9 mouse cellular contexts compared by ENCODE assay signal in genomic region chr6:147086594-147087225, GRCm38 (mm10). TPM values are rescaled to one million over a fixed set of nuclear protein-coding genes. Genes with fewer than 3 reads are reported as not detected.
DNase-seq lines count a peak whose midpoint lies in the region; ATAC-seq and TF ChIP-seq lines count a peak whose summit lies in the region.
"Had no signal": no experiment of that assay in that cellular context is flagged by ENCODE, and none has a peak within 500 bp of the region (broad histone marks: within the 10 kb centered on the region; RNA-seq: fewer than 3 reads in every experiment).

Mansc4 (minus strand) TSS chr6:147087032.

- H3K9ac ChIP-seq in liver, adult 2 months (ENCODE audit: low read depth, low read length) = no peak within 1 kb of the TSS
- peak within 1 kb of the TSS; percentile 48 for H3K9ac ChIP-seq in intestine, embryonic 16.5 days (ENCODE audit: low read depth, low read length)
- no peak within 1 kb of the TSS for H3K9ac ChIP-seq in stomach, embryonic 14.5 days (replicated peaks; ENCODE audit: low read depth, low read length)

- H3K4me3 ChIP-seq in liver, adult 2 months (ENCODE audit: insufficient read depth, low read depth, low read length) = no peak within 1 kb of the TSS
- H3K4me3 ChIP-seq in intestine, embryonic 16.5 days (ENCODE audit: low read length) = peak within 1 kb of the TSS; percentile 21; the same call in 1 of the 2 replicates
- peak within 1 kb of the TSS; percentile 6; the same call in 1 of the 2 replicates for H3K4me3 ChIP-seq in stomach, embryonic 14.5 days (ENCODE audit: low read depth, low read length)

- no peak for TF ChIP-seq POLR2A in liver, adult 2 months (IDR thresholded peaks at IDR 0.05; ENCODE audit: extremely low read depth, insufficient read depth, low read length)

- peak; percentile 9; the same call in 1 of the 2 replicates for ATAC-seq in intestine, embryonic 16.5 days
- 0 out of 2 replicates have a peak, but pooled peaks have one; percentile 7 for ATAC-seq in stomach, embryonic 14.5 days (ENCODE audit: insufficient number of reproducible peaks, insufficient read depth, low FRiP score, low read depth)
- no peak for ATAC-seq in megakaryocyte-erythroid progenitor cell, adult 5-6 weeks (replicated peaks; ENCODE audit: low FRiP score, low TSS enrichment, poor library complexity, severe bottlenecking)

- H3K36me3 ChIP-seq in liver, adult 2 months (ENCODE audit: control insufficient read depth, insufficient read depth, low read length) = no peaks in the 10 kb centered on the region
- no peaks in the 10 kb centered on the region for H3K36me3 ChIP-seq in intestine, embryonic 16.5 days (ENCODE audit: control insufficient read depth, insufficient read depth, low read length)
- no peaks in the 10 kb centered on the region for H3K36me3 ChIP-seq in stomach, embryonic 14.5 days (ENCODE audit: control insufficient read depth, insufficient read depth, low read length)

- H3K9me3 ChIP-seq in intestine, embryonic 16.5 days (ENCODE audit: control insufficient read depth, low read length) = no peaks in the 10 kb centered on the region
- no peaks in the 10 kb centered on the region for H3K9me3 ChIP-seq in stomach, embryonic 14.5 days (ENCODE audit: control insufficient read depth, low read depth, low read length)

- TF ChIP-seq CTCF in liver, adult 2 months (IDR thresholded peaks at IDR 0.05; ENCODE audit: low read depth, low read length) = no peak

- WGBS in liver, adult 2 months = 39% methylated on average over 20 of the region's 20 CpGs
- WGBS in intestine, embryonic 16.5 days = 15% methylated on average over 20 of the region's 20 CpGs
- WGBS in stomach, embryonic 14.5 days = 6% methylated on average over 20 of the region's 20 CpGs

- peak; percentile 55 for DNase-seq in liver, adult 2 months (ENCODE audit: extremely low read depth, low read depth, low spot score)
- DNase-seq in liver = no peak
- DNase-seq in heart, adult 18-20 months = peak; percentile 21 to 40
- peak; percentile 74 for DNase-seq in lung, postnatal 10 days
- no peak for DNase-seq in cerebellum, adult 8-10 months

- H3K4me2 ChIP-seq in intestine, embryonic 16.5 days (ENCODE audit: low read depth, low read length) = peak within 1 kb of the TSS; percentile 40
- peak within 1 kb of the TSS; percentile 33 for H3K4me2 ChIP-seq in stomach, embryonic 14.5 days (replicated peaks; ENCODE audit: low read depth, low read length)

- peaks cover 9% of the 10 kb centered on the region; the same call in 1 of the 2 replicates for H3K4me1 ChIP-seq in liver, adult 2 months (ENCODE audit: control insufficient read depth, insufficient read depth, low read length)
- peaks cover 10% of the 10 kb centered on the region; the same call in 1 of the 2 replicates for H3K4me1 ChIP-seq in intestine, embryonic 16.5 days (ENCODE audit: control insufficient read depth, insufficient read depth, low read length)
- H3K4me1 ChIP-seq in stomach, embryonic 14.5 days (ENCODE audit: control insufficient read depth, insufficient read depth, low read length) = peaks cover 17% of the 10 kb centered on the region; the same call in 1 of the 2 replicates

- no peaks in the 10 kb centered on the region for H3K79me2 ChIP-seq in liver, adult 2 months (ENCODE audit: control insufficient read depth, insufficient read depth, low read length)

- H3K27me3 ChIP-seq in liver, adult 2 months (ENCODE audit: control insufficient read depth, insufficient read depth, low read length) = no peaks in the 10 kb centered on the region
- H3K27me3 ChIP-seq in intestine, embryonic 16.5 days (replicated peaks; ENCODE audit: control insufficient read depth, insufficient read depth, low read length) = no peaks in the 10 kb centered on the region
- no peaks in the 10 kb centered on the region for H3K27me3 ChIP-seq in stomach, embryonic 14.5 days (ENCODE audit: control insufficient read depth, insufficient read depth, low read length)

- H3K27ac ChIP-seq in liver, adult 2 months (replicated peaks; ENCODE audit: insufficient read depth, low read depth, low read length) = no peak within 1 kb of the TSS
- peak within 1 kb of the TSS; percentile 72 for H3K27ac ChIP-seq in intestine, embryonic 16.5 days (ENCODE audit: low read length)
- H3K27ac ChIP-seq in stomach, embryonic 14.5 days (ENCODE audit: low read length) = peak within 1 kb of the TSS; percentile 44

RNA-seq across cellular contexts. Expression of gene Mansc4, which starts in this region (rescaled TPM):
- 0.27 and 0.92 TPM in 2 replicates for total RNA-seq in liver, adult 2 months (2014; rRNA removed)
- 0.17 and 0.26 TPM in 2 replicates for polyA plus RNA-seq in liver, adult 2 months (2012; rRNA removed)
- not detected for total RNA-seq in heart, adult 18-20 months (2021)
- 1.5 and 2.3 TPM in 2 replicates for polyA plus RNA-seq in intestine, embryonic 16.5 days (2015; fragmentation: Nextera tagmentation; extraction: Ambion mirVana)
- 4.4 and 5.0 TPM in 2 replicates for polyA plus RNA-seq in stomach, embryonic 14.5 days (2014; fragmentation: Nextera tagmentation; extraction: Ambion mirVana)
- not detected in 2 replicates for total RNA-seq in megakaryocyte-erythroid progenitor cell, adult 5-6 weeks (2014; fragmentation: Nextera tagmentation)
- total RNA-seq in megakaryocyte-erythroid progenitor cell, adult 5-6 weeks (2017) = not detected in 2 replicates
- total RNA-seq: MEL had no signal

Comparison
In these comparisons a context has a peak if more than half of its experiments do, and no peak if none do; other contexts are left out.
1. Peak in DNase-seq in liver, adult 2 months; RNA of the gene not detected or under 1 TPM.
2. Peak in DNase-seq in heart, adult 18-20 months; RNA of the gene not detected or under 1 TPM.